Mouse (Mus musculus) midbrain, postnatal 0 days (tissue): ENCODE measurements around the gene Macf1. TPM values are rescaled to one million over a fixed set of nuclear protein-coding genes. Genes with fewer than 3 reads are reported as not detected.

ENCODE experiments used
- ATAC-seq: fragments of 200-750 bp; cut with Nextera tagmentation; 2 replicates; pipeline ENCODE4 v1.8.0; 2017; ENCODE audit warnings: moderate number of reproducible peaks, mild to moderate bottlenecking, moderate TSS enrichment, moderate library complexity; ENCODE audit not compliant: low FRiP score
- DNase-seq: peaks from one replicate; pipeline ENCODE4 v3.0.0-alpha.2; 2015; ENCODE audit warnings: low spot score
- H3K27ac ChIP-seq: fragments of 300-500 bp; sonication (generic); 2 replicates; pipeline ENCODE4 v1.5.1; 2014; ENCODE audit warnings: low read depth, mild to moderate bottlenecking, low read length, mixed read lengths
- H3K27me3 ChIP-seq: fragments of 300-500 bp; sonication (generic); 2 replicates; pipeline ENCODE4 v1.6.1; 2014; ENCODE audit warnings: low read length, control low read depth, mixed read lengths; ENCODE audit not compliant: insufficient read depth
- H3K36me3 ChIP-seq: fragments of 300-500 bp; sonication (generic); 2 replicates; pipeline ENCODE4 v1.6.1; 2014; ENCODE audit warnings: low read length, control low read depth, mixed read lengths; ENCODE audit not compliant: insufficient read depth
- H3K4me1 ChIP-seq: fragments of 300-500 bp; sonication (generic); 2 replicates; pipeline ENCODE4 v1.6.1; 2014; ENCODE audit warnings: mild to moderate bottlenecking, control low read depth, antibody characterized with exemption, low read length, mixed read lengths; ENCODE audit not compliant: insufficient read depth
- H3K4me2 ChIP-seq: fragments of 300-500 bp; sonication (generic); 2 replicates; pipeline ENCODE4 v1.6.1; 2014; ENCODE audit warnings: low read depth, mild to moderate bottlenecking, low read length, mixed read lengths; ENCODE audit not compliant: poor library complexity, severe bottlenecking
- H3K4me3 ChIP-seq: fragments of 300-500 bp; sonication (generic); 2 replicates; pipeline ENCODE4 v1.5.1; 2014; ENCODE audit warnings: low read depth, mild to moderate bottlenecking, low read length, moderate library complexity
- H3K9ac ChIP-seq: fragments of 300-500 bp; sonication (generic); replicated peaks from 2 replicates; pipeline ENCODE4 v1.6.1; 2014; ENCODE audit warnings: mild to moderate bottlenecking, low read length, moderate library complexity, mixed read lengths; ENCODE audit not compliant: poor library complexity, severe bottlenecking
- H3K9me3 ChIP-seq: fragments of 300-500 bp; sonication (generic); 2 replicates; pipeline ENCODE4 v1.6.1; 2016; ENCODE audit warnings: low read length, control low read depth
- CTCF ChIP-seq: IDR thresholded peaks from 2 replicates; pipeline ENCODE4 v1.5.1; 2016; ENCODE audit warnings: antibody characterized with exemption, mild to moderate bottlenecking
- WGBS: fragments of 180-500 bp; shearing (Covaris S2); extraction: QIAGEN DNeasy Blood & Tissue Kit; methylation state at CpG from one replicate; pipeline ENCODE4 v1.1.7; 2014; 5-methylcytosine and 5-hydroxymethylcytosine counted together
- polyA plus RNA-seq: library from polyadenylated mRNA; unstranded; fragments of >200 nt; fragmentation: Nextera tagmentation; extraction: Ambion mirVana; gene quantifications from 2 replicates; pipeline ENCODE4 v1.2.1, GENCODE M21; 2015
- total RNA-seq: library from RNA; depleted of rRNA; stranded (reverse); fragments of >200 nt; gene quantifications from 2 replicates; pipeline ENCODE4 v1.2.3, GENCODE M21; 2014

Gene Macf1
- total and polyA plus RNA-seq, 2 experiments from 2014 or later, result 73.3 to 338 TPM

GRCm38 (mm10) chr4:123690311-123690710, 6.2 kb upstream of the Macf1 start:
- DNase-seq (no peak), ATAC-seq (no peak)
- 78% methylated on average over 10 of the region's 10 CpGs for WGBS
- Histone ChIP-seq H3K4me1 (peaks cover under 1% of the 10 kb centered on the region; the same call in 1 of the 2 replicates), H3K9ac (no peak overlapping the region), H3K4me3 (no peak overlapping the region), H3K27me3 (no peaks in the 10 kb centered on the region), H3K36me3 (no peaks in the 10 kb centered on the region), H3K27ac (no peak overlapping the region), H3K4me2 (no peak overlapping the region), H3K9me3 (no peaks in the 10 kb centered on the region)
- TF ChIP-seq CTCF, result no peak

DNA sequence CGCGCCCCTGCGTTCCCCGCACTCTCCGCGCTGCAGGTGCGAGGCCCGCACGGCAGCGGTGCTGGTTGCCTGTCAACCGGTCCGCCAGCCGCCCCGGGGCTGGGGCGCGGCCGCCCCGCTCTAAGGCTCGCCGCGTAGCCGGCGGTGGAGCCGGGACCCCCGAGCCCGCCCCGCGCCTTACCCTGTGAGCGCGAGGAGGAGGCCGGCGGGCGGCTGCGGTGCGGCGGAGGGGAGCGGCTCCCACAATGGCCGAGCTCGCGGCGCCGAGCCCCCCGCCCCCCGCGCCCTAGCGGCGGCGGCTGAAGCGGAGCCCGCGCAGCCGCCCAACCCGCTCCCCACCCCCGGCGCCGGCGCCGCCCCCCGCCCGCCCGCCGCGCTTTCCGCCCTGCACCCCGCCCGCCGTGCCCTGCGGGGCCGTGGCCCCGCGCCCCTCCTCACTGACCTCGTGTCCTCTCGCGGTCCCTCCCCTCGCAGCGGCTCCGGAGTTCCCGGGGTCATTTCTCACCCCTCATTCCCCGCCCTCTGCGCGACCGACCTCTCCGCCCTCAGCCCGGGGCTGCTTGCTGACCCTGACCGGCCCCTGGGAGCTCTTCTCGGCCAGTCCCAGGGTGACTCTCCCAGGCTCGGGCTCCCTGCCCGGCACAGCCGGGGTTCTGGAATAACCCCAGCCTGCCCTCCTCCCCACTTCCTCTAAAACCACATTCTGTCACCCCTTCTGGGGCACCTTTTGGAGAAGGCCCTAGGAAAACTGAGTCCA, 3.0 kb upstream of the Macf1 start:
- H3K27me3 ChIP-seq, result no peaks in the 10 kb centered on the region
- no peaks in the 10 kb centered on the region for H3K9me3 ChIP-seq
- no peak for TF ChIP-seq CTCF
- under 1% methylated on average over 51 of the region's 89 CpGs for WGBS
- H3K4me3 ChIP-seq, result peak overlapping the region; percentile 96
- peak; percentile 58 for ATAC-seq
- peak overlapping the region; percentile 99 for H3K9ac ChIP-seq
- H3K4me1 ChIP-seq, result peaks cover 5% of the 10 kb centered on the region; the same call in 1 of the 2 replicates
- H3K36me3 ChIP-seq, result peaks cover 15% of the 10 kb centered on the region; the same call in 1 of the 2 replicates
- peak overlapping the region; percentile 97 for H3K27ac ChIP-seq
- peak overlapping the region; percentile 80 for H3K4me2 ChIP-seq
- DNase-seq, result peak; percentile 63

- ATAC-seq (peak; percentile 57), DNase-seq (peak; percentile 50)
- peaks cover 5% of the 10 kb centered on the region; the same call in 1 of the 2 replicates for H3K4me1 ChIP-seq
- under 1% methylated on average over 53 of the region's 56 CpGs for WGBS
- H3K4me3 ChIP-seq, result peak overlapping the region; percentile 96
- H3K4me2 ChIP-seq, result peak overlapping the region; percentile 80
- H3K27ac ChIP-seq, result peak overlapping the region; percentile 97
- no peaks in the 10 kb centered on the region for H3K27me3 ChIP-seq
- no peak for TF ChIP-seq CTCF
- no peaks in the 10 kb centered on the region for H3K9me3 ChIP-seq
- peak overlapping the region; percentile 99 for H3K9ac ChIP-seq
- H3K36me3 ChIP-seq, result peaks cover 17% of the 10 kb centered on the region
Observed at GRCm38 (mm10) chr4:123686368-123687024, 2.3 kb upstream of the Macf1 start.

DNA sequence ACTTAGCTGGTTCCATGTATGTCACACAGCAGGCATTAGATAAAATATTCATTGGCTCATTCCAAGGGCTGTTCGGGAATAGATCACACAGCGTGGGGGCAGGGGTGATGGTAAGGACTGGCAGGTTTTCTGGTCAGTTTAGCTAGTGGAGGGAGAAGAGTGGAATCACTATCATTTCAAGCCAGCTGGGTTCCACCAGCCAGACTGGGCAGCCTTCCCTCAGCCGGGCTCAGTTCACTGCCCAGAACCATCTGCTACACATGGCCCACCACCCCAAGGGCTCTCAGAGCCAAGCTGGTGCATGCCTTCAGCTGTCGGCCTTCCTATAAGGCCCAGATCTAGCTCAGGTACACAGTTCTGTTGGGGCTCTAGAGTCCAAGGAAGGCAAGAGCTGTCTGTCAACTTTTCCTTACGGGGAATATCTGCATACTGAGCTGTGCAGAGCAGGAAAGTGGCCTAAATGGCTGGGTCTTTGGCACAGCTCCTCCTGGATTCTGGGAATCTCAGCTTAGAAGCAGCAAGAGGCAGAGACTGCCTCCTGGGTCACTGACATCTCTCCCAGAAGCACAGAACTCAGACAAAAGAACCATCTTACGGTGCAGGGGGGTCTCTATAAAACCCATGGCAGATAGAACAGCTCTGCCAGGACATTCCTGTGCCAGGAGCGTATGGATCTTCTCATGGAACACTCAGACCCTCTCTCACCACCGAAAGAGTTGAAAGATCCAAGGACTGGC, 1.5 kb upstream of the Macf1 start:
- ATAC-seq (peak; percentile 28), DNase-seq (peak; percentile 70)
- 23% methylated on average over 8 of the region's 8 CpGs for WGBS

DNA sequence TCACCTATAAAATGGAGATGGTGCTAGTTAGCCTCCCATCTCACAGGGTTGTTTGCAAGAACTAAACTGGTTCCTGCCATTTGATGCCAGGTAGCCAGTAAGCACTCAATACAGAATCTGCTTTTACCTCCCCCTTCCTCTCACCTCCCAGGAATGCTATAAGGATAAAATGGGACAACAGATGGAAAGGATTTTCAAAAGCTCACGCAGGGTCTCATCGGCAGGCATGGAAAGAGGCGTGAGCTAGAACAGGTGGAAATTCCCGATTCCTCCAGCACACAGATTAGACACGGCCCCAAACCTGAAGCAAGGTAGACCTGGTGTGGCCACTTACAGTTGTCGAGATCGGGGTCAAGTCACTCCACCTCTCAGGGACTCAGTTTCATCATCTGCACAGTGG, 886 bp upstream of the Macf1 start:
- peak overlapping the region; percentile 96 for H3K4me3 ChIP-seq
- no peak for TF ChIP-seq CTCF
- H3K9me3 ChIP-seq, result no peaks in the 10 kb centered on the region
- no peaks in the 10 kb centered on the region for H3K27me3 ChIP-seq
- DNase-seq (no peak), ATAC-seq (no peak)
- WGBS, result 65% methylated on average over 7 of the region's 7 CpGs
- H3K36me3 ChIP-seq, result peaks cover 20% of the 10 kb centered on the region
- H3K4me2 ChIP-seq, result peak overlapping the region; percentile 80
- H3K9ac ChIP-seq, result peak overlapping the region; percentile 99
- peak overlapping the region; percentile 97; the same call in 1 of the 2 replicates for H3K27ac ChIP-seq
- H3K4me1 ChIP-seq, result peaks cover 5% of the 10 kb centered on the region; the same call in 1 of the 2 replicates

More for the DNA sequence above, 1.5 kb upstream of the Macf1 start:
- Histone ChIP-seq H3K4me1 (peaks cover 5% of the 10 kb centered on the region; the same call in 1 of the 2 replicates), H3K36me3 (peaks cover 17% of the 10 kb centered on the region), H3K27me3 (no peaks in the 10 kb centered on the region), H3K4me2 (peak overlapping the region; percentile 80), H3K27ac (peak overlapping the region; percentile 97), H3K9ac (peak overlapping the region; percentile 99), H3K4me3 (peak overlapping the region; percentile 96), H3K9me3 (no peaks in the 10 kb centered on the region)
- no peak for TF ChIP-seq CTCF
